Mouse (Mus musculus) MN1 (cell line): Measurements from ENCODE around the gene Phka1.
"Not testable (repeated sequence)": the region's sequence is repeated elsewhere in the genome, so short reads cannot be mapped to it uniquely, and the experiment has no call there.

Source experiments
- DNase-seq: peaks from one replicate; pipeline ENCODE4 v3.0.0-alpha.2; 2016; ENCODE audit warnings: low spot score

The Phka1 gene

DNA sequence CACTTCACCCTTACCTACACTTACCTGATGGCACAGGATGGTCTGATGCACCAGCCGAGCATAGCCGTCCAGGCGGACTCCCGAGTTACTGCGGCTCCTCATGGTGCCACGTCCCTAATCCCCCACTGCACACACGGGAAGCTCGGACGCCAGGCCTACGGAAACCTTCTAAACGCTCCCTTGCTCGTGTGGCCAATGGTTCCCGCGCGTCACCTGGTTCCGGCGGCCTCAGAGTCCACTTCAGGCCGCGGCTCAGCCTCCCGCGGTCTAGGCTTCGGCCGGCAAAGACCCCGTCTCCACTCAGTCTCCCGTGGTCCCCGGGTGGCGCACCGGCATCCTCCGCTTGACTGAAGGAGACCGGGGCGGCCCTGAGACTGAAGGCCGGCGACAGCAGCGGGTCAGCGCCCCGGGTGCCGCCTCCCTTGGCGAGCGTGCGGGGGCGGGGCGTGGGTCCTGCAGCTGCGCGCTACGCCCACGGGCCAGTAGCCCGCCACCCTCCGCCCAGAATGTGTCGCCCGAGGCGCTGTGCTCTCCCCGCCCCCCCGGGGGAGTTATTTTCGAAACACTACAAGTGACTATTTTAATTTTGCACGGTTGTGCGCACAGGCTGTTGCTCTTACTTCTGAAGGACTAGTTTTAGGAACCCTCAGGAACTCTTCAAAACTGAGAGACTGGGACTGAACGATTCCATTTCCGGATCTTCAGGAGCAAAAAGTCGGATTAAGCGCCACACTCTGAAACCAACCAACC, at the start of gene Phka1:
TSS of gene Phka1 (minus strand) at position 424 of the 750 bp plus-strand sequence.
- peak; percentile 41 for DNase-seq

DNA sequence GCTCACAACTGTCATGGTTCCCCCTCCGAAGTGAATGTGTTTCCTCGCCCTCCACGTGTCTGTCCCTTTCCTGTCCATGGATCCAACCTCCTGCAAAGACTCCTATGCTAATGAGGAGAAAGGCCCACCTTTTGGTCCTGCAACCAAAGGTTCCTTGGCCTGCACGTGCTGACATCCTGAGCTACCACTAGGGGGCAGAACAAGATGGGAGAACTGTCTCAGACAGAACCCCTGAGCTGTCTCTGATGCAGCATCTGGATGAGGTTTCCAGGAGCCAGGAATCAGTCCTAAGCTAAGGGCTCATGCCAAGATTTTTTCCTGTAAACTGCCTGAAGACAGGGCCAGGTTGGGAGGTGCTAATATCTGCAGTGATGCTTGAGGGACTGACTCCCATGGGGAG, 45.2 kb upstream of the Phka1 start:
- DNase-seq, result not testable (repeated sequence)

DNA sequence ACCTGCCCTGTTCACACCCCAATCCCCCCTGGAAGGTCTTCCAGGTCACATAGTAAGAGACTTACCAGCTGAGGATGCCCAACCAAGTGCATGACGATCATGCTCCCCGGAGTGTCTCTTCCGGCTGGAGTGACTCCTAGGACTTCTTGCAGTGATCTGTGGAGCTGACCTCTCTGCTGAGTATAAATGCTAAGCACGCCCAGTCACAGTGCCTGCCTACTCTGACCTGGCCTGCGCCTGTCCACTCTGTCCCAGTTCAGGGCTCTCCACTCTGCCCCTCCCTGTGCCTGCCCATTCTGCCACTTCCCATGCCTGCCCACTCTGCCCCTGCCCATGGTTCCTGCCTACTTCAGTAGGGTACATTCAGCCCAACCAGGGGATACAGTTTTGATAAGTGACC, 42.8 kb upstream of the Phka1 start, which contains the start of gene Gm3880:
TSS of gene Gm3880 (minus strand) at position 101 of the 400 bp plus-strand sequence.
- DNase-seq, result not testable (repeated sequence)

DNA sequence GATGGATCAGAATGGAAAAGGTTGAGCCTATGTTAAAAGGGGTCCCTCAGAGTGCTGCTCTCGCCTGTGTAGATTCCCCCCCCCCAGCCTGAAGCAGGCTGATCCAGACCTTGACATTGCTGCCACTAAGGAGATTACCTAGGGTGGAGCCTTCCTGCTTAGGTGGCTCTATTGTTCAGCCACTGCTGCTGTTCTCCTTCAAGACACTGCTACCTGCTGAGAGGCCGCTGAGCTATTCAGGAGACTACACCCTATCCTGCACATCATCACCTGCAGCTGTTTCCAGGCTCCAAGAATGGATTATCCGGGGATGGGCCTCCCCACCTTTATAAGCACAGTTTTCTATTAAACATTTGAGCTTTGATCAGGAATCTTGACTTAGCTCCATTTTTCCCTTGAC, 40.7 kb upstream of the Phka1 start:
- DNase-seq, result not testable (repeated sequence)

DNA sequence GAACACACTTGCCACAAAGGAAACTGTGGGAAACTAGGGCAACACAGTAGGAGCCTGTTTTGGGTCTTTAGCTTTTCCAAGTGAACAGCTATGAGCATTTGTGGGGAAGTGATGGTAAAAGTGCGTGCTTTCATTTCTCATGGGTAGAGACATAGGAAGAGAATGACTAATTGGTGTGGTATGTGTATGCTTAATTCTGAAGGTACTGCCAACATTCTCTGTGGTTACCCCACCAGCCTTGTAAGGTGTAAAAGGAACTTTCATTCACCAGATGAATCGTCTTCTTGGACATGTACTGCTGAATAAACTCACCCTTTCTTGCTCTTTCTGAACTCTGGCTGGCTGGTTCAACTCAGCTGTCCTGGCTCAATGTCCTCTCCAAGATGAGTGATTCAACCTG, 22.6 kb upstream of the Phka1 start:
- DNase-seq, result no peak

DNA sequence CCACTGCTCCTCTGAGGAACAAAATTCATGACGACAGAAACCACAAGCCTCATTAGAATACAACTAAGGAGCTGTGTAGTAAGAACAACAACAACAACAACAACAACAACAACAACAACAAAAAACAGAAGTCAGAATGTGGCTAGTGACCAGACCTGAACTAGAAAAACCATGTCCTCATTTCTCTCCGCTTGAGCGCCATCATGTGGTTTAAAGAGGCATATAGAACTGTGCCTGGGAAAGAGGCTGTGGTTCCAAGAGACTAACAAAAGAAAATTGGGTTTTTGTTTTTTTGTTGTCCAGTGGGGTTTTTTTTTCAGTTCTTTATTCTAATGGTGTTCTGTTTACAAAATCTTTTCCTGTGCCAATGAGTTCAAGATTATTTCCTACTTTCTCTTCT, 16.7 kb upstream of the Phka1 start:
- no peak for DNase-seq

DNA sequence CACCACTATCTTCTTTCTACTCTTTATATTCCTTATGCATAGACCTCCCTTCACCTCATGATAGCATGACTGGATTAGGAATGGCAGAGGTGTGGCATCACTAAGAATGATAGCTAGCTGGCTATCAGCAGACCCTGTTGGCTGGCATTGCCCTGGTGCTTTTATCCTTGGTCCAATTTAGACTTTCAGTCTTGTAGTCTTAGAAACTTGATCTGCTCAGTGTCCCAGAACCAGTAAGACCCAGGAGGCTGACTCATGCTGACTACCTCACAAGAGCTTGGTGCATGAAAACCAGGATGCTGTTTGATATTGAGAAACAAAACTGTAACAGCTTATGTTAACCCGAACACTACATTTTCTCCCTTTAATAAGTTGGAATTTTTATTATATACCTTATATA, 1.6 kb upstream of the Phka1 start:
- no peak for DNase-seq

DNA sequence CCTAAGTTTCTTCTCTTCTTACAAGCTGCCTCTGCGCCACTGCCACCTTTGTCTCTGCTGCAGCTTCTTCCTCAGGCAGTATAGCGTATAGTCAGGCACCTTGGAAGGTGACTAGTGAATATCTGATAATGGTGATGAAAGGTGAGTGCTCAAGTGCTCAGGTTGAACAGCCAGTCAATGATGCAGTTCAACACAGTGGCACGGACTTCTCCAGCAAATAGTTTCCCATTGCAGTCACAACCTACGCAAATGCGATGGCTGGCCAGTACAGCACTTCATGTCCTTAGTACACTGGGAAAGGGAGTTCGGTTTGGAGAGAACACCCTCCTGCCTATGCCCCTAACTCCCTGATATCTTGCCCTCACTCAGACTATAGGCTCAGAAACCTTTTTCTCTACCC, 1.1 kb upstream of the Phka1 start:
- DNase-seq, result no peak

DNA sequence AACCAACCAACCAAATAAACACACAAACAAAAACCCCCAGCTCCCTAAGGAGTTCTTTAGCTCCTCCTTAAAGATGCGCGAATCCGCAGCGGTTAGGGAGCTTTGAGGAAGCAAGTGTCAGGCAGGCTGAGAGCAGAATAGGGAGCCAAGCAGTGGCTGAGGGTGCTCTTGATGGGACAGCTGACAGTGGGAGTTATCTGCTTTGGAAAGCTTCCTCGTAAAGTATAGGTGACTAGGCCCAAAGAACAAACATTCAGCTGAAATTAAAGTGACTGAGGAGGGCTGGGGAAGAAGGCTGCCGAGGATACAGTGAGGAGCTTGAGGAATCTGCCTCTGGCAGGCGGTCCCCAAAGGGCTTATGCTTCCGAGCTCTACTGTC, 516 bp upstream of the Phka1 start:
- DNase-seq, result peak; percentile 22

DNA sequence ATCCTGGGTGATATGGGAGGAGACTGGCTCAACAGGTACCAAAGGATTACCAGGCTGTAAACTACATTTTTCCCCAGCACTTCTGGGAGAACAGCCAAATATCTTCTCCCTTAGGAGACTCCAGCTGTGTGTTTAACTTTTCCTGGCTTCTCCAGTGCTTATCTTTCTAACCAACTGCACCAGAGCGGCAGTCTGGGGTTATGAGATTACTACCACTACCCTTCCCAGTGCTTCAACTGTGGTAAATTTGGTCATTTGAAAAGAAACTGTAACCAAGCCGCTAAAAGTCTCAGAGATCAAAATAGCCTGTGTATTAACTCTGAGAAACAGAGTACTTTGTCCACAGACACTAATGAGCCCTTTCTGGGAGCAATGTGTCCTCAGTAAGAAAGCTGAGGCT, 42.8 kb downstream of the Phka1 start:
- no peak for DNase-seq

DNA sequence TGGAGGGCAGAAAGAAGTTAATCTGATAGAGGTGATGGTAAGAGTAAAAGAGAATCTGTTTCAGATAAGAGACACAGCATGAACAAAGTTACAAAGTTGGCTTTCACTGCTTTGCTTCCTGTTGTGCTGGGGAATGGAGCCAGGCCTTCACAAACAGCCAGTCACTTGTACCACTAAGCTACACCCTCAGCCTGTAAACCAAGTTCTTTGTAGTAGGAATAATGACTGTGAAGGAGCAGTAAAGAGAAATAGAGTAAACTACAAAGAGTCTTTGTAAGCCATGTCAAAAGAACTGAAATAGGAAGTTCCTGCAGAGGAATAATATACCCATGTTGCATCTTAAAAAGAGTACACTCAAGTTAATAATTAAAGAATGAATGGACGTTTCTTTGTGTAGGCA, 55.5 kb downstream of the Phka1 start:
- no peak for DNase-seq

DNA sequence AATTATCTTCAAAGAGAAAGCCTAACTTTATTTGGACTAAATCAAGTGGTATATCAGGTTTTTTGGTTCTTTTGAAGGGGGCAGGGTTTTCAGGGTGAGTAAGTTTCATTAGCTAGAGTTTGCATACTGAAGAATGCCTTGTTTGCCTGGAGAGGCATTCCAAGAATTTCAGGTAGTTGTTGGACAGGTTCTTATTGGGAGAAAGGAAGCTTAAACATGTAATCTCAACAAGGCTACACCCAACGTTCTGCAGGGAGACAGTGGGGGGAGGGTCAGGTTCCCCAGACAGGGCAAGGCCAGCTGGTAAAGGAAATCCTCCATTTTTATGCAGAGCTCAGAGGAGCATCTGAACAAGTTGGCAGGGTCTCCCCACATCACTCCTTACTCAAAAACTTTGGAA, 72.9 kb downstream of the Phka1 start:
- DNase-seq, result no peak

DNA sequence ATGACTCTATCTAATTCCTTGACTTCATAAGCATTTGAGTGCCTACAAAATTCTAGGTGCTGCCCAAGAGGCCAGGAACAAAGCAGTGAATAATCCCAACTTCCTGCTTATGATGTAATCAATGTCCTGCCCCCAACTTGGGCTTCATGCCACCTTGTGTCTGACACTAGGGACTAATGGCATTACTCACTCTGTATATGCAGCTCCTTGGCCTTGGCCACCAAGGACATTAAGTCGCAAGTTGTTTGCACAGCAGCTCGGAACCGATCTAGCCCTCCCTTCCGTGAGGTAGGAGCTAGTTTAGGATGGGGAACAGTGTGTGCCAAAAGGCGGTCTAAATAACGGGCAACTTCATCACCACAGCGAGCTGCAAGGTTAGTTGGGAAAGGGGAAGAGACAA, 87.1 kb downstream of the Phka1 start:
- no peak for DNase-seq

DNA sequence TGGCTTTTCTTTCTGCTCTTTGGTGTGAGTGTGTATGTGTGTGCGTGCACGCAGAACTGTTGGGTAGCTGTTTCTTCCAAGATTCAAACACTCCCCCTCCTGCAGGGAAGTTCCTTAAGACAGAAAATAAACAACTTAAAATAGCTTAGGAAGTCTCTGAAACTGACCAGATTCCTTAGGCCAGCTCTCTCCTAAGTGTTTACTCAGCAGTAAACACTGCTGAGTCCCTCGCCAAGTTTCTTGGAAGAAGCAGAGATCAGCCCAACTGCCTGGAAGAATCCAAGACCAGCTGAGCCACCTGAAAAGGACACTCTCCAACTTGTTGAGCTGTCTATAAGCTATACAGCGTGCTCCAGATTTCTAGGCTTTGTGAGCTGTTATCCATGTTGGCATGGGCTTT, 134.8 kb downstream of the Phka1 start:
- no peak for DNase-seq

DNA sequence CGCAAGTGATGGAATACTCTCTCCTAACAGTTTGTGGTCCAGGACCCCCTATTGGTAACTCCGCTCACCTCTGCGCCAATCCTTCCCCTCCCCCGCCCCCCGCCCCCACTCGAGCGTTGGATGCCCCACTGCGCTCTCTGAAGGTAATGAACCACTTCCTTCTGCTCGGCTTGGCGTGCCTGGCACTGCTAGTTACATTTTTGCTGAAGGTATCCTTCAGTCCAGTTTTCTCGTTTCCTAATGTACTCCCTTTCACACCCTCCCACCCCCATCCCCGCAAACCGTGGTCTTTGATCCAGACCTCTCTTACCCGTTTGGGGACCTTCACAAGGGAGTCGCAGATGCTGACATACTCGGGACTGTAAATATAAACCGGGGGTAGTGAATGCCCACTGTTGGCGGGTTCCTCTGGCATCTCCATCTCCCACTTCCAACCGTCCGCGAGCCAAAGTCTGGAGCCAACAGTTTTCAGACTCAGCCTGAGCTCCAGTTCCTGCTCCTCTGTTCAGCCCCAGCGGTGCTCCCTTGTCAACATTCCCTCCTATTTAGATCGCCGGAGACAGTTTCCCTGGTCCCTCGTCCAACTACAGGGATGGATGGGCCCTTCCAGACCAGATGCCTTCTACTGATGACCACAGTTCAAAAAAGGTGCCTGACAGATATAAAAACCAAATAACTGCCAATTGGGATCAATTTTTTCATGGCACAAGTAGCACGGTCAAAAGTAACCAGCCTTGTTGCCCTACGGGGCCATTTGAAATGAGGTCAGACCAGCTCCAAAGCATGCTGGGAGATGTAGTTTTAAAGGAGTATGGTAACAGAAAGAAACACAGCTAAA, 139.2 kb downstream of the Phka1 start, which contains the start of gene Hdac8:
TSS of gene Hdac8 (minus strand) at position 716 of the 838 bp plus-strand sequence.
- peak; percentile 61 for DNase-seq

DNA sequence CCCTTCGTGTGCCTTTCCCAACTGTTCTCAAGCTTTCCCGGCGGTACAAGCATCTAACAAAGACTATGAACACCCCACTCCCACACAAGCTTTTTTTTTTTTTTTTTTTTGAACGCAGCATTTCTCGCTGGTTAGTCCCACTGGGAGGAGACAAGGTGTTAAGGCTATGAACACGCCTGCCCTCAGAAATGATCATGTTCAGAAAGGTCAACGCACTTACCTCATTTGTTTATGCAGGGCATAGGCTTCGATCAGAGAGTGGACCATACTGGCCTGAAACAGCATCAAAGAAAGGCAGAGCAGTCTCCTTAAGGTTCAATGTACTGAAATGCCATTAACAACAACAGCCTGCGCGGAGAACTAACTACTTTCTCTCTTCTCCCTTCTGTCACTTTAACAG, 139.9 kb downstream of the Phka1 start:
- no peak for DNase-seq

DNA sequence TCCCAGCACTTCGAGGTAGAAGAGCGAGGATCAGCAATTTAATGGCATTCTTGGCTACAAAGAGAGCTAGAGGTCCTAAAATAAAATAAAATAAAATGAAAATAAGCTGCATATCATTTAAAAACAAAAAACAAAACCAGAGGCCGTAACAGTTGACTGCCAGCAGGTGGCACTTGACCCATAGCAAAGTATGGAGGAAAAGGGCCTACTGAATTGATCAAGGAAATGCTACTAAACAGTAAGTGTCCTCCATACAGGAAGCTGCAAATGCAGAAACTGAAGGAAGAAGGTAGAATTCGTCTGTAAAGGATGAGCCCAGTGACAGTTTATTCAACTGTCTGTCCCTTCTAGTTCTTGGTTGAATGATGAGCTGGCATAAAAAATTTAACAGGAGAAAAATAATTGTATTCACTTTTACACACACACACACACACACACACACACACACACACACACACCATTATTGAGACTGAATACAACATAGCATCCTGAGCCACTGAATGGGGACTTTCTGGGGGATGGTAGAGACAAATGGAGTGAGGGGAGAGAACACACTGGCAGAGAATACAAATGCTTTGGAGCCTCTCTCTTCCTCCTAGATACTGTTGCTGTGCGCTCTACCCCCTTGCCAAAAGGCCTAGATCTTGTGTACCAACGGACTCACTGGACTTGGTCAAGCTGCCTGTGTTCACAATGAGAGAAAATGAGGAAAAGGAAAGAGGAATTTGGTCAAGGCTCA, 149.9 kb downstream of the Phka1 start:
- DNase-seq, result peak; percentile 13

DNA sequence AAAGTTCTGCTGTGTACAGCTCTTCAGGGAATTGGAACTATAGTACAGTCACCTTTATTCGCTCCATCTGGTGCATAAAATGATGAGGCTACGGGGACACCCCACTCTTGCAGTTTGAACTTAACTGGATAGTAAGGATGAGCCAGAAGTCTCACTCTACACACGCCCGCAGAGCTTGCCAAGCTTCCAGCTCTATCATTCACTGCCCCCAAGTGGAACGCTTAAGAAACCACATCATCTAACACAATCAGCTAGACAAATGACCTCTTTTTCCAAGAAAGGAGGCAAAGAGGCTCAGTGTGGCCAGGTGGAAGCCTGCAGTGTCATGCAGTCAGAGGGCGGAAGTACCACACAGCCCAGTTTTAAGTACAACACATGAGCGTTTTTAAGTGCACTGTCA, 158.5 kb downstream of the Phka1 start:
- no peak for DNase-seq

DNA sequence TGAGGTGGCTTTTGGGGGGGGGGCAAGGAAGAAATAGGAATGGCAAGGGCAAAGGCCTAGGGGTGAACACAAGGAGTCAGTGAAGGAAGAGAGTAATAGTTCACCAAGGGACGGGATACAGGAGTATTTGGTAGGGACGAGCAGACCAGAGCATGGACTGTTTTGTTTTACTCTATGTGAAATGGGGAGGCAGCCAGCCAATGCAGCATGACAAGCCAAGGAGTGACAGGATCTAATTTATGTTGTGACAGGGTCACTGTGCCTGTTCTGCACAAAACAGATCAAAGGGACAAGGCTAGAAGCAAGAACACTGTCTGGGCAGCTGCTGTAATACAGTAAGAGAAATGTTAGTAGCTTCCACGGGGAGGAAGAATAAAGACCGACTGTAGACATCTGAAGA, 164.4 kb downstream of the Phka1 start:
- no peak for DNase-seq

DNA sequence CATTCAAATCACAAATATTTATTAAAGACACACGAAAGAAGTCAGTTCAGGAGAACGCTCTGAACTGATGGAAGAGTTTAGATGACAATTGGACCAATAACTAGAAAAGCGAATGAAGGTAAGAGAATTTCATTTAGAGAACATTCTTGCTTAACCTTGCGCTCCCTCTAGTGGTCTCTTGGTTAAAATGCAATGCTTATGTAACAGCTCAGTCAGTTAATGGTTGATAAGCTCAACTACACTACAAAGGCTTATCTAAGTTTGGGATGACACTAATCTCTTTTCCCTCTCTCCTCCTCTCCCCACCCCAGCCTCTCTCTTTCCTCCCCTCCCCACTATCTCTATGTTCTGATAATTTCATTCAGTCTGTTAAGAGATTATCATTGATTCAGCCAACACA, 165.1 kb downstream of the Phka1 start:
- DNase-seq, result peak; percentile 59

DNA sequence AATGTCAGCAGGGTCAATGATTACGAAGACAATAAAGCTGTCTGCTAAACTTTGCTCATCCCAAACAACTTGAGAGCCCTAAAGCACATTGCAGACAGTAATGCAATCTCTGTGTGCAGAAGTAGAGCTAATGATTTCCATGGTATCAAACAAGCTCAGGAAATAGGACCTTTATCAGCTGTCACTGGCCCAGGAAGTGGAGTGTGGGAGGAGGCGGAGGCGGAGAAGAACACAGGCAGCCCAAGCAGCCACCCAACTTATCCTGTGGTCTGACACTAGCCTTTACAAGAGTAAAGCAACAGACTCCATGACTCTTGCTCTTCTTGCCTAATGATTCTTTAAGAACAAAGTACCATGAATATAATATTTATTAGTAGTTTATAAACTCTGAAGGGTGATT, 165.6 kb downstream of the Phka1 start:
- DNase-seq, result no peak

DNA sequence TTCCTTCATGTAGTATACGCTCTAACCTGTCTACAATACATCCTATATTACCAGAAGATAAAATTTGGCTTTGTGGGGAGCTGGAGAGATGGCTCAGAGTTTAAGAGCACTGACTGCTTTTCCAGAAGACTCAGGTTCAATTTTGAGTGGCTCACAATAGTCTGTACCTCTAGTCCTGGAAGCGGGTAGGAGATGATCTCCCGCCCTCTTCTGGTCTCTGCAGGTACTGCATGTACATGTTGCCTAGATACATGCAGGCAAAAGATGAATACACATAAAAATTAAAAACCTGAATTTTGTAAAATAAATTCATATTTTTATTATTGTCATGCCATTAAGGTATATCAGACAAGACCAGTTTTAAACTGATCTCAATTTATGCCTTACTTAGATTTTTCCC, 167.3 kb downstream of the Phka1 start:
- DNase-seq, result peak; percentile 36

DNA sequence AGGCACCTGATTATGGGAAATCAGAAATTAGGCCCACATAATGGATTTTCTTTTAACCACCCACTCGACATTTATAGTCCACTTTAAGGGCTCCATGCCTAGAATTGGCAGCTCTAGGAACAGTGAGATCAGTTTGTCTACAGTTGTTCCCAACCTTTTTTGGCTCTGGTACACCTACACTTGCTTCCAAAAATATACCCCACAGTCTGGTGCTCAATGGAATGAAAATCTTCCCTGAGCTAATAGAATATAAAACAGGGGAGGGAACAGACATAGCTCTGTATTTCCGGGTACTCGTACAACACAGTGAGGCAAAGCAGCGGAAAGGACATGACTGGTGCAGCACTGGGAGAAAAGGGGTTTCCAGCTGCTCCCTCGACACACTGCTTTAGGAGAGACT, 168.5 kb downstream of the Phka1 start:
- no peak for DNase-seq
